Mouse (Mus musculus) CD4-positive, CD25-positive, alpha-beta regulatory T cell (primary cell): ENCODE results near the gene Pdcl. TPM values are rescaled to one million over a fixed set of nuclear protein-coding genes. Genes with fewer than 3 reads are reported as not detected.

Experiments used
- polyA plus RNA-seq: library from polyadenylated mRNA; unstranded; fragments of 100-300 nt; shearing (Covaris generic); gene quantifications from one replicate; pipeline ENCODE4 v1.2.1, GENCODE M21; 2017

Pdcl gene
- 32.0 TPM for polyA plus RNA-seq

DNA sequence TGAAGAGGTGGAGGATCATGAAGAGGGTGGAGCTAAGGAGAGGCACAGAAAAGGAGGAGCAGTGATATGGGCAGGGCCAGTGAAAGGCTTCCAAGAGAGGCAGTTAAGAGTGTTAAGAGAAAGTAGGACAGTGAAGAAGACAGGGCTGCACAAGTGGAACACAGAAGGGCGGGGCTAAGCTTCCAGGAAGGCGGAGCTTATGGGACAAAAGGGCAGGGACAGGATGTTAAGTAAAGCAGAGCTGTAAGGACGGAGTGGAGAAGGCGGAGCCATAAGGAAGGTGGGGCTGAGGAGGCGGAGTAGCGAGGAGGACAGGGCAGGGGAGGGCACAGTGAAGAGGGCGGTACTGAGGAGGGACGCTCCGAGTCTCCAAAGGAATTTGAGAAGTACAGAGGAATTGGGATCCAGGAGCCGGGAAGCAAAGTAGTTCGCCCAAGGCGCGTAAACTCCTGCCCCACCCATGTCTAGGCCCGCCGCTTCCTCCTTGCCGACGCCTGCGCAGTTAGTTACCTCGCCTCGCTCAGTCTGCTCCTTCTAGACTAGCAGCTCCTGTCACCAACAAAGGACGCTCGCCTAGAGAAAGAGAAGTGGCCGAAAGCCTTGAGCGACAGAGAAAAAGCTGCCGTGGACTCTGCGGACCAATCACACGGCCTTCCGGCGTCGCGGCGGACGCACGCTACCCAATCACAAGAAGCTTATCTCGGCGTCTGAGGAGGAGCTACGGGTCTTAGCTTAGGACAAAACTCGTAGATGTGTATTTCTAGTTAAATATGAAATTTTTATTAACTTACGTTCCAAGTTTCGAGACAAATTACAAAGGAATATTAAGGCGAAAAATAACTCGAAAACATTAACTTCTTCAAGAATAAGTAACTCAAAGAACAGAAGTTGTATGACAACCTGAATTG lies at the start of gene Pdcl:
Pdcl (minus strand) TSS at position 700 of the 908 bp plus-strand sequence.

DNA sequence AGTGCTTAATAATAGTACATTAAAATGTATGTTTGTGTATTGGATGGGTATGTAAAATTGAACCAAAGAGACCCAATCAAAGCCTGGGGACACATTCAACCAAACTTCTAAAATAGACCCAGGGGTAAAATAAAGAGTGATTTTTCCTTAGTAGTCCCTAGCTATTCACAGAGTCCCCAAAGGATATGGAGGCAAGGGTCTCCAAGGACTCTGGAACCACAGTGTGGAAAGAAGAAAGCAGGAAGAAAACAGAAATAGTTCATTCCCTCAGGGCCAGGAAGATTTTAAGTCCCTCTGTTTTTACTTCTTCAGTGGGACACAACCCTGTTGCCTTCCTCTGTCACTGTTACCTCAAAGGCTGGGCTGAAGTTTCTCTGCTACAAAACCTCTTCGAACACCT lies 32.9 kb downstream of the Pdcl start, which contains the start of gene Olfr368:
Olfr368 (plus strand) TSS at position 301 of the 400 bp plus-strand sequence.

Other genes with a start within 250 kb of the Pdcl start
- not detected for gene Olfr362, start 241.4 kb downstream of the Pdcl start, polyA plus RNA-seq
- not detected for gene Olfr364-ps1, start 220.0 kb downstream of the Pdcl start, polyA plus RNA-seq
- not detected for gene Olfr365, start 171.1 kb downstream of the Pdcl start, polyA plus RNA-seq
- not detected for gene Olfr366, start 147.8 kb downstream of the Pdcl start, polyA plus RNA-seq
- not detected for gene Olfr368, start 32.8 kb downstream of the Pdcl start, polyA plus RNA-seq
- 38.5 TPM for gene Rc3h2, start 63.6 kb upstream of the Pdcl start, polyA plus RNA-seq
- 5.0 TPM for gene Zbtb26, start 83.8 kb upstream of the Pdcl start, polyA plus RNA-seq
- 5.5 TPM for gene Zbtb6, start 83.8 kb upstream of the Pdcl start, polyA plus RNA-seq
- 65.7 TPM for gene Rabgap1, start 83.9 kb upstream of the Pdcl start, polyA plus RNA-seq
- 1.3 TPM for gene Gpr21, start 157.0 kb upstream of the Pdcl start, polyA plus RNA-seq